Mouse (Mus musculus) midbrain, embryonic 13.5 days (tissue): ENCODE measurements around the gene Cyp2d9. TPM values are rescaled to one million over a fixed set of nuclear protein-coding genes. Genes with fewer than 3 reads are reported as not detected.
"Not testable (repeated sequence)": the region's sequence is repeated elsewhere in the genome, so short reads cannot be mapped to it uniquely, and the experiment has no call there.

Source experiments
- ATAC-seq: fragments of 200-750 bp; cut with Nextera tagmentation; 2 replicates; pipeline ENCODE4 v1.8.0; 2017; ENCODE audit warnings: mild to moderate bottlenecking, moderate TSS enrichment, moderate library complexity
- H3K27ac ChIP-seq: fragments of 300-500 bp; sonication (generic); 2 replicates; pipeline ENCODE4 v1.5.1; 2015; ENCODE audit warnings: inconsistent platforms, mild to moderate bottlenecking, moderate library complexity
- H3K27me3 ChIP-seq: fragments of 300-500 bp; sonication (generic); 2 replicates; pipeline ENCODE4 v1.6.1; 2015; ENCODE audit warnings: mild to moderate bottlenecking, inconsistent platforms
- H3K36me3 ChIP-seq: fragments of 300-500 bp; sonication (generic); 2 replicates; pipeline ENCODE4 v1.6.1; 2015; ENCODE audit warnings: mild to moderate bottlenecking, inconsistent platforms
- H3K4me1 ChIP-seq: fragments of 300-500 bp; sonication (generic); replicated peaks from 2 replicates; pipeline ENCODE4 v1.6.1; 2015; ENCODE audit warnings: inconsistent platforms
- H3K4me2 ChIP-seq: fragments of 300-500 bp; sonication (generic); replicated peaks from 2 replicates; pipeline ENCODE4 v1.6.1; 2015; ENCODE audit warnings: moderate library complexity, mild to moderate bottlenecking, inconsistent platforms
- H3K4me3 ChIP-seq: fragments of 300-500 bp; sonication (generic); replicated peaks from 2 replicates; pipeline ENCODE4 v1.5.1; 2015; ENCODE audit warnings: mild to moderate bottlenecking, inconsistent platforms
- H3K9ac ChIP-seq: fragments of 300-500 bp; sonication (generic); replicated peaks from 2 replicates; pipeline ENCODE4 v1.6.1; 2015; ENCODE audit warnings: mild to moderate bottlenecking, inconsistent platforms
- H3K9me3 ChIP-seq: fragments of 300-500 bp; sonication (generic); 2 replicates; pipeline ENCODE4 v1.6.1; 2016; ENCODE audit warnings: mild to moderate bottlenecking, inconsistent platforms
- WGBS: fragments of 180-500 bp; shearing (Covaris S2); methylation state at CpG from one replicate; pipeline ENCODE4 v1.1.7; 2015; 5-methylcytosine and 5-hydroxymethylcytosine counted together
- polyA plus RNA-seq: library from polyadenylated mRNA; unstranded; fragments of >200 nt; fragmentation: Nextera tagmentation; extraction: Ambion mirVana; gene quantifications from 2 replicates; pipeline ENCODE4 v1.2.1, GENCODE M21; 2015

The Cyp2d9 gene
- polyA plus RNA-seq, 1 experiment from 2014 or later = not detected

- H3K9ac ChIP-seq = 0 out of 2 replicates have a peak overlapping the region, but pooled peaks have one; percentile 36
- peak overlapping the region; percentile 3 for H3K4me2 ChIP-seq
- peak; percentile 89 for ATAC-seq
- H3K36me3 ChIP-seq = no peaks in the 10 kb centered on the region
- H3K4me1 ChIP-seq = peaks cover 11% of the 10 kb centered on the region
- no peaks in the 10 kb centered on the region for H3K9me3 ChIP-seq
- no peaks in the 10 kb centered on the region for H3K27me3 ChIP-seq
- no peak overlapping the region for H3K4me3 ChIP-seq
- no peak overlapping the region for H3K27ac ChIP-seq
- WGBS = 21% methylated on average over 16 of the region's 16 CpGs
These were observed 16.1 kb upstream of the Cyp2d9 start for GRCm38 (mm10) chr15:82416797-82417789.

GRCm38 (mm10) chr15:82418616-82419015 is 14.6 kb upstream of the Cyp2d9 start:
- Histone ChIP-seq H3K4me2 (no peak overlapping the region), H3K4me1 (peaks cover 11% of the 10 kb centered on the region), H3K27me3 (no peaks in the 10 kb centered on the region), H3K27ac (no peak overlapping the region), H3K9me3 (no peaks in the 10 kb centered on the region), H3K36me3 (no peaks in the 10 kb centered on the region), H3K9ac (no peak overlapping the region), H3K4me3 (no peak overlapping the region)
- WGBS = 92% methylated on average over 1 of the region's 1 CpGs
- no peak for ATAC-seq

DNA sequence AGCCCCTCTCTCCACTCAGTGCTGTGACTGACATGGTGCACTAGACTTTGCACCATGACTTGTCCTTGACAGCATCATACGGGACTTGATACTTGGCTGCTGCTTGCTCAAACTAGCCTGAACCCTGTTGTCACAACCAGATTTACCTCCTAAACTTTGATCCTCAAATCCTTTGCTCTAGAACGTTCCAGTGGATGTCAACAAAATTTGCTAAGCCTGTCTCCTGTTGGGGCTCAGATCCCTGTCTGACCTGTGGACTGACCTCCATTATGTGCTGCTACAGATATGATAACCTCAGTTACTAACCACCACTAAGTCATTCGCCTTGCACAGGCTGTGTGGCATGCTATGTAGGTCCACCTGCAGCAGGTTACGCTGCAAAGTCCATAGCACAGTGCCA is 10.3 kb upstream of the Cyp2d9 start:
- no peak overlapping the region for H3K27ac ChIP-seq
- no peak overlapping the region for H3K9ac ChIP-seq
- ATAC-seq = no peak
- H3K27me3 ChIP-seq = no peaks in the 10 kb centered on the region
- no peaks in the 10 kb centered on the region for H3K36me3 ChIP-seq
- 0 out of 2 replicates have a peak, but pooled peaks cover 2% of the 10 kb centered on the region for H3K9me3 ChIP-seq
- WGBS = 79% methylated on average over 4 of the region's 4 CpGs
- H3K4me1 ChIP-seq = no peaks in the 10 kb centered on the region
- no peak overlapping the region for H3K4me3 ChIP-seq
- no peak overlapping the region for H3K4me2 ChIP-seq

DNA sequence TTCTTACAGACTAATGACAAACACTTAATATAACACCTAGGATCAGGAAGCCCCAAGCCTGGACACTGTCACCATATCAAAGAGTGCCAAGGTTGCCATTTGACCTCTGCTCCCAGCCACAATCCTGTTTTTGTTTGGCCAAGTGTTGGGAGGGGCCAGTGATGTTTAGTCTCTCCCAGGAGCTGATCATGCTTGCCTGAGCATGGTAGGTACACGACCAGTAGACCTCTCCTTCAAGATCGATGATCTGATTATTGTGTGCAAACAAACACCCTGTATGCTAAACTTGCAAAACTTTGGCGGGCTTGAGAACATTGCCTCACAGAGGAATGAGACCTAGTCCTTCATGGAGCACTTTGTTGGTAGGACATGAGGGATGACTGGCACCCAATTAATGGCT is 9.8 kb upstream of the Cyp2d9 start:
- H3K36me3 ChIP-seq = no peaks in the 10 kb centered on the region
- no peak for ATAC-seq
- no peak overlapping the region for H3K9ac ChIP-seq
- H3K27ac ChIP-seq = no peak overlapping the region
- no peak overlapping the region for H3K4me3 ChIP-seq
- no peak overlapping the region for H3K4me2 ChIP-seq
- no peaks in the 10 kb centered on the region for H3K4me1 ChIP-seq
- H3K9me3 ChIP-seq = 0 out of 2 replicates have a peak, but pooled peaks cover 2% of the 10 kb centered on the region
- 87% methylated on average over 3 of the region's 3 CpGs for WGBS
- no peaks in the 10 kb centered on the region for H3K27me3 ChIP-seq

DNA sequence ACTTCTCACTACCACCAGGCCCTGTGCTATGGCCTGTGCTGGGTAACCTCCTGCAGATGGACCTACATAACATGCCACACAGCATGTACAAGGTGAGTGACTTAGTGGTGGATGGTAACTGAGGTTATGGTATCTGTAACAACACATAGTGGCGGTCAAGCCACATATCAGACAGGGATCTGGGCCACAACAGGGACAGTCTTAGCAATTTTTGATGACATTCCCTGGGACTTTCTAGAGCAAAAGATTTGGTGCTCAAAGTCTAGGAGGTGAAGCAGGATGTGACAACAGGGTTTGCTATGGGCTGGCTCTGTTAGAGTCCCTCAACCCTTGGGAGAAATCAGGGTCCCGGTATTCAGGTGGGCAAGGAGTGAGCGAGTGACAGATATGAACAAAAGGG is 384 bp downstream of the Cyp2d9 start:
- 93% methylated on average over 3 of the region's 3 CpGs for WGBS

GRCm38 (mm10) chr15:82434541-82434940 is 1.3 kb downstream of the Cyp2d9 start:
- Histone ChIP-seq H3K4me3 (no peak overlapping the region), H3K9ac (no peak overlapping the region), H3K4me2 (no peak overlapping the region), H3K9me3 (peaks cover 12% of the 10 kb centered on the region), H3K27ac (no peak overlapping the region), H3K4me1 (no peaks in the 10 kb centered on the region), H3K36me3 (no peaks in the 10 kb centered on the region), H3K27me3 (no peaks in the 10 kb centered on the region)
- ATAC-seq = no peak
- 96% methylated on average over 3 of the region's 3 CpGs for WGBS

More for the DNA sequence above, 384 bp downstream of the Cyp2d9 start:
- Histone ChIP-seq H3K36me3 (no peaks in the 10 kb centered on the region), H3K27ac (no peak overlapping the region), H3K4me3 (no peak overlapping the region), H3K9ac (no peak overlapping the region), H3K9me3 (peaks cover 12% of the 10 kb centered on the region), H3K27me3 (no peaks in the 10 kb centered on the region), H3K4me2 (no peak overlapping the region), H3K4me1 (no peaks in the 10 kb centered on the region)
- ATAC-seq = no peak

- H3K4me1 ChIP-seq = no peaks in the 10 kb centered on the region
- H3K27ac ChIP-seq = no peak overlapping the region
- no peaks in the 10 kb centered on the region for H3K27me3 ChIP-seq
- 90% methylated on average over 3 of the region's 3 CpGs for WGBS
- no peak overlapping the region for H3K4me3 ChIP-seq
- H3K9me3 ChIP-seq = peaks cover 12% of the 10 kb centered on the region
- ATAC-seq = no peak
- H3K36me3 ChIP-seq = no peaks in the 10 kb centered on the region
- H3K9ac ChIP-seq = no peak overlapping the region
- H3K4me2 ChIP-seq = no peak overlapping the region
These were observed 1.8 kb downstream of the Cyp2d9 start for GRCm38 (mm10) chr15:82435011-82435410.

DNA sequence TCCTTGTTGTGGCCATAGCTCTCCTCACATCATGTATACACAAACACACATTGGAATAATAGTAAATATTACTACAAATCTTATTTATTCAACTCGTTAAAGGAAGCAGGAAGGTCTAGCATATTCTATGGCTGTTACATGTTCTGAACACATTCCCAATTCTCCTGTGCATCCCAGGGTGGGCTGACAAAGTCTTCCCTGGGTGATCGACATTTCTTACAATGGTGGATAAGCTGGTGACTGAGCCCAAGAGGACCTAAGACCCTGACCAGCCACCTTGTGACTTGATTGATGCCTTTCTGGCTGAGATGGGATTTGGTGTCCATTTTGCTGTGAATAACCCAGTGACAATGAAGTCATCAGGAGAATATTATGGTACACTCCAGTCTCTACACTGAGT is 2.4 kb downstream of the Cyp2d9 start:
- no peak overlapping the region for H3K4me2 ChIP-seq
- H3K27ac ChIP-seq = no peak overlapping the region
- no peaks in the 10 kb centered on the region for H3K4me1 ChIP-seq
- no peaks in the 10 kb centered on the region for H3K36me3 ChIP-seq
- no peak overlapping the region for H3K9ac ChIP-seq
- no peak for ATAC-seq
- H3K9me3 ChIP-seq = peaks cover 12% of the 10 kb centered on the region
- H3K4me3 ChIP-seq = no peak overlapping the region
- 88% methylated on average over 2 of the region's 2 CpGs for WGBS
- no peaks in the 10 kb centered on the region for H3K27me3 ChIP-seq

DNA sequence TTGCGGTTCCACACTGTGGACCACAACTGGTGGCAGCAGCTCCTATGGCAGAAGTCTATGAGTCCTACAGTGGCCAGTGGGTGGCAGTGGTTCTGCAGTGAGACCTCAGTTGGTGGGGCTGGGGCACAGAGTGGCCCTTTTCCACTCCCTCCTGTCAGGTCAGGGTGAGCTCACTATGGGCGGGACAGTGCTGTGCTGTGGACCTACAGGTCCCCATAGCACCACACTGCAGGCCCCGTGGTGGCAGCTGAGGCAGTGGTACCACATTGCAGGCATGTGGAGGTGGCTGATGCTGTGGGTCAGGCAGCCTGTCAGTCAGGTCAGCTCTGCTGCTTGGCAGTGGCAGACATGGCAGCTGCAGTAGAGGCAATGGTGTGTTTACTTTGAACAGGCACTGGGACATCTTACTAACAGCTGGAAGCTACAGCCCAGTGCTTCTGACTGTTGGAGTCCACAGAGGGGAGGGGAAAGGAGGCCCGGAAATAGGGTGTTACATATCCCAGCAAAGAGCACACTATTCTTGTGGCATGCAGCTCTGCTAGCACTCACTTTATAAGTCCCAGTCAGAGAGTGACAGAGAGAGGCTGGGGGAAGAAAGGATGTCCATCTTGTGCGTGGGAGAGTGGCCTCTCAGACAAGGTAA is 4.9 kb downstream of the Cyp2d9 start:
- 76% methylated on average over 5 of the region's 5 CpGs for WGBS
- ATAC-seq = no peak
- H3K27ac ChIP-seq = no peak overlapping the region

DNA sequence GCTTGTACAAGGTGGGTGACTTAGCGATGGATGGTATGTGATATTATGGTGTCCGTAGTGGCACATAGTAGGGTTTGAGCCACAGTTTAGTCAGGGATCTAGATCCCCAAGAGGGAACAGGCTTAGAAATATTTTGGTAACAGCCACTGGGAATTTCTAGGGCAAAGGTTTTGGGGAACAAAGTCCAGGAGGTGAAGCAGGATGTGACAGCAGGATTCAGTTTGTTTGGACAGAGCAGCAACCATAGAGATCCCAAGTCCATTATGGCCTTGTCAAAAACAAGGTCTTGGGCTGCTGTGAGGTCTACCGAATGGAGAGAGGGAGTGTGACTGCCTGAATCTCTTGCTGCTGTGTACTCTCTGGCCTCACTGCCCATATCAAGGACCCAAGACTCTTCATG is 10.4 kb downstream of the Cyp2d9 start:
- no peak overlapping the region for H3K27ac ChIP-seq
- H3K27me3 ChIP-seq = no peaks in the 10 kb centered on the region
- H3K4me3 ChIP-seq = no peak overlapping the region
- H3K9me3 ChIP-seq = no peaks in the 10 kb centered on the region
- H3K9ac ChIP-seq = no peak overlapping the region
- H3K4me2 ChIP-seq = no peak overlapping the region
- H3K4me1 ChIP-seq = no peaks in the 10 kb centered on the region
- 90% methylated on average over 3 of the region's 3 CpGs for WGBS
- no peak for ATAC-seq
- no peaks in the 10 kb centered on the region for H3K36me3 ChIP-seq

More for the DNA sequence above, 4.9 kb downstream of the Cyp2d9 start:
- H3K4me3 ChIP-seq = no peak overlapping the region
- no peak overlapping the region for H3K4me2 ChIP-seq
- no peaks in the 10 kb centered on the region for H3K4me1 ChIP-seq
- no peak overlapping the region for H3K9ac ChIP-seq
- no peaks in the 10 kb centered on the region for H3K27me3 ChIP-seq
- no peaks in the 10 kb centered on the region for H3K36me3 ChIP-seq
- H3K9me3 ChIP-seq = peaks cover 5% of the 10 kb centered on the region

DNA sequence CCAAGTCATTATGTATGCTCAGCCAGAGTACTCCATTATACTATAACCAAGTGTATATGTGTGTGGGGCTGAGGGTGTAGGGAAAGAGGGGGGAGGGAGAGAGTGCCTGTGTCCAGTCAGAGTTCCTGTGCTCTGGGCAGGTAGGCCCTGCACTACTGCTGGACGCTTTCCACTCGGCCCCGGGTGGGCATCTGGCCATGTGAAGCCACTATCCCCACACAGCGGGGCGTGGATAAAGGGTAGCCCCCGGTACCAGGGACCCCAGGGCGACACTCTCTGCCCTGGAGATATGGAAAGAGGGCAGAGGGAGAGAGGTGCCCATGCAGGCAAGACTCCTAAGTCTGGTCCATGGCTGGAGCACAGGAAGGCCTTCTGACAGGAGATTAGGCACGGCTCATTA is 12.0 kb downstream of the Cyp2d9 start:
- H3K4me1 ChIP-seq = no peaks in the 10 kb centered on the region
- H3K9ac ChIP-seq = no peak overlapping the region
- no peaks in the 10 kb centered on the region for H3K27me3 ChIP-seq
- H3K27ac ChIP-seq = no peak overlapping the region
- no peak overlapping the region for H3K4me3 ChIP-seq
- 72% methylated on average over 8 of the region's 8 CpGs for WGBS
- no peaks in the 10 kb centered on the region for H3K36me3 ChIP-seq
- no peak for ATAC-seq
- no peak overlapping the region for H3K4me2 ChIP-seq
- H3K9me3 ChIP-seq = no peaks in the 10 kb centered on the region

GRCm38 (mm10) chr15:82450045-82450444 is 16.8 kb downstream of the Cyp2d9 start:
- not testable (repeated sequence) for H3K9ac ChIP-seq

More at GRCm38 (mm10) chr15:82450045-82450444, 16.8 kb downstream of the Cyp2d9 start:
- 77% methylated on average over 2 of the region's 2 CpGs for WGBS
- H3K4me2 ChIP-seq, ATAC-seq, H3K9me3 ChIP-seq, H3K27me3 ChIP-seq, H3K27ac ChIP-seq, H3K36me3 ChIP-seq, H3K4me3 ChIP-seq, H3K4me1 ChIP-seq: not testable (repeated sequence)
